Mouse (Mus musculus) stomach, embryonic 16.5 days (tissue): ENCODE measurements around the gene Sun2. TPM values are rescaled to one million over a fixed set of nuclear protein-coding genes. Genes with fewer than 3 reads are reported as not detected.

ENCODE experiments used
- ATAC-seq: fragments of 200-750 bp; cut with Nextera tagmentation; 2 replicates; pipeline ENCODE4 v1.8.0; 2017; ENCODE audit warnings: moderate number of reproducible peaks, moderate TSS enrichment; ENCODE audit not compliant: insufficient read depth, low FRiP score
- H3K27ac ChIP-seq: fragments of 300-500 bp; sonication (generic); 2 replicates; pipeline ENCODE4 v1.5.1; 2014; ENCODE audit warnings: low read length
- H3K27me3 ChIP-seq: fragments of 300-500 bp; sonication (generic); 2 replicates; pipeline ENCODE4 v1.6.1; 2014; ENCODE audit warnings: low read length, control low read depth, mixed read lengths; ENCODE audit not compliant: control insufficient read depth, insufficient read depth
- H3K36me3 ChIP-seq: fragments of 300-500 bp; sonication (generic); 2 replicates; pipeline ENCODE4 v1.6.1; 2014; ENCODE audit warnings: low read length; ENCODE audit not compliant: control insufficient read depth, insufficient read depth
- H3K4me1 ChIP-seq: fragments of 300-500 bp; sonication (generic); 2 replicates; pipeline ENCODE4 v1.6.1; 2014; ENCODE audit warnings: low read length, control low read depth, mixed read lengths; ENCODE audit not compliant: control insufficient read depth, insufficient read depth
- H3K4me2 ChIP-seq: fragments of 300-500 bp; sonication (generic); 2 replicates; pipeline ENCODE4 v1.6.1; 2014; ENCODE audit warnings: low read depth, low read length, mixed read lengths
- H3K4me3 ChIP-seq: fragments of 300-500 bp; sonication (generic); replicated peaks from 2 replicates; pipeline ENCODE4 v1.5.1; 2014; ENCODE audit warnings: mild to moderate bottlenecking, low read length
- H3K9ac ChIP-seq: fragments of 300-500 bp; sonication (generic); 2 replicates; pipeline ENCODE4 v1.6.1; 2014; ENCODE audit warnings: low read length
- H3K9me3 ChIP-seq: fragments of 300-500 bp; sonication (generic); replicated peaks from 2 replicates; pipeline ENCODE4 v1.6.1; 2016; ENCODE audit warnings: low read length, control low read depth; ENCODE audit not compliant: control insufficient read depth
- WGBS: fragments of 180-500 bp; shearing (Covaris S2); extraction: QIAGEN DNeasy Blood & Tissue Kit; methylation state at CpG from one replicate; pipeline ENCODE4 v1.1.7; 2014; 5-methylcytosine and 5-hydroxymethylcytosine counted together
- polyA plus RNA-seq: library from polyadenylated mRNA; unstranded; fragments of >200 nt; fragmentation: Nextera tagmentation; extraction: Ambion mirVana; gene quantifications from 2 replicates; pipeline ENCODE4 v1.2.1, GENCODE M21; 2015

Gene Sun2
- polyA plus RNA-seq, 1 experiment from 2014 or later, result 4.4 TPM

- WGBS, result 68% methylated on average over 21 of the region's 21 CpGs
- Histone ChIP-seq H3K4me3 (no peak overlapping the region), H3K27me3 (no peaks in the 10 kb centered on the region)
Observed at GRCm38 (mm10) chr15:79770629-79771240, 28.4 kb upstream of the Sun2 start.

GRCm38 (mm10) chr15:79768302-79768701, 26.0 kb upstream of the Sun2 start:
- no peaks in the 10 kb centered on the region for H3K27me3 ChIP-seq
- 66% methylated on average over 6 of the region's 6 CpGs for WGBS
- ATAC-seq, result no peak
- H3K4me1 ChIP-seq, result peaks cover 42% of the 10 kb centered on the region
- H3K4me3 ChIP-seq, result no peak overlapping the region
- no peaks in the 10 kb centered on the region for H3K9me3 ChIP-seq
- no peak overlapping the region for H3K4me2 ChIP-seq
- no peaks in the 10 kb centered on the region for H3K36me3 ChIP-seq
- H3K27ac ChIP-seq, result no peak overlapping the region
- H3K9ac ChIP-seq, result no peak overlapping the region

More at GRCm38 (mm10) chr15:79770629-79771240, 28.4 kb upstream of the Sun2 start:
- ATAC-seq, result no peak
- Histone ChIP-seq H3K36me3 (no peaks in the 10 kb centered on the region), H3K4me1 (peaks cover 42% of the 10 kb centered on the region), H3K4me2 (no peak overlapping the region), H3K9me3 (no peaks in the 10 kb centered on the region), H3K9ac (no peak overlapping the region), H3K27ac (no peak overlapping the region)

- no peak overlapping the region for H3K4me2 ChIP-seq
- H3K9me3 ChIP-seq, result no peaks in the 10 kb centered on the region
- ATAC-seq, result no peak
- H3K4me1 ChIP-seq, result peaks cover 40% of the 10 kb centered on the region
- H3K27me3 ChIP-seq, result no peaks in the 10 kb centered on the region
- H3K27ac ChIP-seq, result no peak overlapping the region; the same call in 1 of the 2 replicates
- 77% methylated on average over 16 of the region's 16 CpGs for WGBS
- peak overlapping the region; percentile 23; the same call in 1 of the 2 replicates for H3K9ac ChIP-seq
- H3K4me3 ChIP-seq, result no peak overlapping the region
- H3K36me3 ChIP-seq, result no peaks in the 10 kb centered on the region
Observed at GRCm38 (mm10) chr15:79767327-79767961, 25.1 kb upstream of the Sun2 start.

- no peak overlapping the region for H3K9ac ChIP-seq
- H3K9me3 ChIP-seq, result no peaks in the 10 kb centered on the region
- H3K4me1 ChIP-seq, result peaks cover 40% of the 10 kb centered on the region
- ATAC-seq, result no peak
- H3K4me2 ChIP-seq, result no peak overlapping the region
- no peaks in the 10 kb centered on the region for H3K27me3 ChIP-seq
- H3K36me3 ChIP-seq, result no peaks in the 10 kb centered on the region
- H3K27ac ChIP-seq, result no peak overlapping the region; the same call in 1 of the 2 replicates
- no peak overlapping the region for H3K4me3 ChIP-seq
- WGBS, result 74% methylated on average over 10 of the region's 10 CpGs
Observed at GRCm38 (mm10) chr15:79766586-79767071, 24.3 kb upstream of the Sun2 start.

GRCm38 (mm10) chr15:79766168-79766567, 23.8 kb upstream of the Sun2 start:
- no peaks in the 10 kb centered on the region for H3K27me3 ChIP-seq
- H3K9me3 ChIP-seq, result no peaks in the 10 kb centered on the region
- no peak overlapping the region for H3K9ac ChIP-seq
- no peak overlapping the region for H3K4me3 ChIP-seq
- ATAC-seq, result no peak
- no peak overlapping the region for H3K27ac ChIP-seq
- H3K4me1 ChIP-seq, result peaks cover 37% of the 10 kb centered on the region
- H3K36me3 ChIP-seq, result no peaks in the 10 kb centered on the region
- 62% methylated on average over 9 of the region's 10 CpGs for WGBS
- H3K4me2 ChIP-seq, result no peak overlapping the region

- H3K27me3 ChIP-seq, result no peaks in the 10 kb centered on the region
- H3K4me2 ChIP-seq, result no peak overlapping the region
- WGBS, result 63% methylated on average over 2 of the region's 2 CpGs
- ATAC-seq, result no peak
- no peak overlapping the region for H3K27ac ChIP-seq
- no peak overlapping the region for H3K9ac ChIP-seq
- H3K4me3 ChIP-seq, result no peak overlapping the region
- no peaks in the 10 kb centered on the region for H3K36me3 ChIP-seq
- no peaks in the 10 kb centered on the region for H3K9me3 ChIP-seq
- peaks cover 31% of the 10 kb centered on the region for H3K4me1 ChIP-seq
Observed at GRCm38 (mm10) chr15:79765361-79765760, 23.0 kb upstream of the Sun2 start.

DNA sequence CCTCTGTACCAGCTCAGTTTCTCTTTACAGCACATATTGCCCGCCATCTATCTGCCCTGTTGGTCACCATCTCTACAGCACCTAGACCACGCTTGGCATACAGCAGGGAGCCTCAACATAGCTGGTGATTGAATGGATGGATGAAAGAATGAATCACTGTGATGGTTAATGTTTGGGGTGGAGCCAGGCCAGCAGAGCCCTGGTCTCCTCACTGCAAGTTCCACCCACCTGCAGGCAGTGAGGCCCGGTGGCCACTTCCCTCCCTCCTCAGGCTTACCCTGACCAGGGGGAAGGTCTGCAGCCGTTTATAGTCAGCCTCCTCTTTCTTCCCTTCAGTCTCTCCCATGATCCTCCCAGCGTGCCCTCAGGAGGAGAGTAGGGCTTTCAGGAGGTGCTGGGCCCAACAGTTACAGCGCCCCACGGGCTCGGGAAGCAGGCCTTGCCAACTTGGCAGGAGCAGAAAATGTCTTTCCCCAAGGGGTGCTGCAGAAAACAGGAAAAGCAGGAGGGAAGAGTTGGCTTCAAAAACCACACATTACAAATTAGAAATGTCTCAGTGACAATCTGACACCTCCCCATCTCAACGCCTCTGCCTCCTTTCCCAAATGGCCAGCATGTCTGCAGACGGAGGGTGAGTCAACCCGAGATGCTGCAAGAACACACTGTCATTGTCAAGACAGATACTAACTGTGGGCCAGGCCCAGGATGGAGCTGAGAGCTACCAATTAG, 22.4 kb upstream of the Sun2 start:
- 80% methylated on average over 11 of the region's 11 CpGs for WGBS
- Histone ChIP-seq H3K36me3 (no peaks in the 10 kb centered on the region), H3K4me1 (peaks cover 28% of the 10 kb centered on the region), H3K27ac (no peak overlapping the region), H3K27me3 (no peaks in the 10 kb centered on the region), H3K4me2 (no peak overlapping the region), H3K9me3 (no peaks in the 10 kb centered on the region), H3K4me3 (no peak overlapping the region), H3K9ac (0 out of 2 replicates have a peak overlapping the region, but pooled peaks have one; percentile 11)
- ATAC-seq, result no peak

- peaks cover 26% of the 10 kb centered on the region for H3K4me1 ChIP-seq
- peak overlapping the region; percentile 31; the same call in 1 of the 2 replicates for H3K9ac ChIP-seq
- WGBS, result 72% methylated on average over 7 of the region's 7 CpGs
- no peak overlapping the region for H3K4me3 ChIP-seq
- no peak overlapping the region for H3K27ac ChIP-seq
- no peak overlapping the region for H3K4me2 ChIP-seq
- ATAC-seq, result peak; percentile 22; the same call in 1 of the 2 replicates
- no peaks in the 10 kb centered on the region for H3K27me3 ChIP-seq
- no peaks in the 10 kb centered on the region for H3K36me3 ChIP-seq
- no peaks in the 10 kb centered on the region for H3K9me3 ChIP-seq
Observed at GRCm38 (mm10) chr15:79763601-79764246, 21.4 kb upstream of the Sun2 start.
